In genomic region chr4:104894004-104894734, GRCm38 (mm10) we compare ENCODE assay signal across 9 mouse cellular contexts. TPM values are rescaled to one million over a fixed set of nuclear protein-coding genes. Genes with fewer than 3 reads are reported as not detected.
DNase-seq lines count a peak whose midpoint lies in the region; ATAC-seq and TF ChIP-seq lines count a peak whose summit lies in the region.
"Had no signal": no experiment of that assay in that cellular context is flagged by ENCODE, and none has a peak within 500 bp of the region (broad histone marks: within the 10 kb centered on the region; RNA-seq: fewer than 3 reads in every experiment).

No protein-coding gene starts in this region.

- H3K27me3 ChIP-seq in intestine, postnatal 0 days (replicated peaks; ENCODE audit: control insufficient read depth, insufficient read depth, low read length) = no peaks in the 10 kb centered on the region
- H3K27me3 ChIP-seq in intestine, embryonic 16.5 days (replicated peaks; ENCODE audit: control insufficient read depth, insufficient read depth, low read length) = no peaks in the 10 kb centered on the region
- H3K27me3 ChIP-seq in MEL (ENCODE audit: control insufficient read depth in 1 of 2, insufficient read depth in 2 of 2, low read length in 2 of 2) = no peaks in the 10 kb centered on the region
- H3K27me3 ChIP-seq: embryonic facial prominence, embryonic 15.5 days had no signal

- H3K4me3 ChIP-seq in intestine, postnatal 0 days (ENCODE audit: low read depth, low read length) = no peak overlapping the region
- H3K4me3 ChIP-seq in intestine, embryonic 16.5 days (ENCODE audit: low read length) = no peak overlapping the region
- no peak overlapping the region for H3K4me3 ChIP-seq in MEL (ENCODE audit: control insufficient read depth in 1 of 2, insufficient read depth in 1 of 2, low read depth in 2 of 2, low read length in 2 of 2)
- H3K4me3 ChIP-seq: embryonic facial prominence, embryonic 15.5 days had no signal

- 55% methylated on average over 13 of the region's 13 CpGs for WGBS in intestine, postnatal 0 days
- 55% methylated on average over 13 of the region's 13 CpGs for WGBS in intestine, embryonic 16.5 days

- no peak for ATAC-seq in intestine, postnatal 0 days
- ATAC-seq in intestine, embryonic 16.5 days = no peak

- no peak overlapping the region for H3K27ac ChIP-seq in intestine, postnatal 0 days (ENCODE audit: low read depth, low read length)
- no peak overlapping the region for H3K27ac ChIP-seq in intestine, embryonic 16.5 days (ENCODE audit: low read length)
- H3K27ac ChIP-seq in MEL (ENCODE audit: control insufficient read depth, low read depth, low read length) = no peak overlapping the region
- H3K27ac ChIP-seq: embryonic facial prominence, embryonic 15.5 days had no signal

- peak; percentile 92 for TF ChIP-seq CTCF in intestine, postnatal 0 days (IDR thresholded peaks at IDR 0.05; ENCODE audit: low read depth)
- TF ChIP-seq CTCF in MEL (IDR thresholded peaks at IDR 0.05 in 2 of 3, conservative IDR thresholded peaks at IDR 0.05 in 1 of 3; ENCODE audit: control insufficient read depth in 1 of 3, insufficient read depth in 1 of 3, low read depth in 2 of 3, low read length in 3 of 3, poor library complexity in 1 of 3, severe bottlenecking in 1 of 3) = peak; percentile 62 to 86 (median 83)

- TF ChIP-seq RAD21 in MEL (IDR thresholded peaks at IDR 0.05; ENCODE audit: low read depth, low read length) = peak; percentile 92

- DNase-seq in MEL (ENCODE audit: low read depth, low spot score) = peak; percentile 66
- DNase-seq in cerebellum, adult 9-10 months = peak; percentile 71
- DNase-seq in frontal cortex, postnatal 10 days (ENCODE audit: low spot score in 2 of 2) = peak; percentile 35 to 66
- DNase-seq in layer of hippocampus, adult 18-20 months (ENCODE audit: low spot score in 2 of 2) = peak; percentile 27 to 82
- DNase-seq in lung, postnatal 25 days (ENCODE audit: low spot score) = peak; percentile 29
- peak; percentile 15 for DNase-seq in thymus, postnatal 0 days (ENCODE audit: low spot score)

- H3K4me1 ChIP-seq in intestine, postnatal 0 days (replicated peaks; ENCODE audit: control insufficient read depth, insufficient read depth, low read length) = no peaks in the 10 kb centered on the region
- H3K4me1 ChIP-seq in intestine, embryonic 16.5 days (ENCODE audit: control insufficient read depth, insufficient read depth, low read length) = no peaks in the 10 kb centered on the region
- no peaks in the 10 kb centered on the region for H3K4me1 ChIP-seq in MEL (ENCODE audit: control insufficient read depth in 1 of 2, insufficient read depth in 2 of 2, low read length in 2 of 2)

- no peak for TF ChIP-seq EP300 in MEL (IDR thresholded peaks at IDR 0.05; ENCODE audit: low read depth in 1 of 2, low read length in 2 of 2)

- H3K36me3 ChIP-seq in intestine, postnatal 0 days (ENCODE audit: control insufficient read depth, insufficient read depth) = no peaks in the 10 kb centered on the region
- no peaks in the 10 kb centered on the region for H3K36me3 ChIP-seq in intestine, embryonic 16.5 days (ENCODE audit: control insufficient read depth, insufficient read depth, low read length)
- H3K36me3 ChIP-seq in MEL (ENCODE audit: control insufficient read depth in 1 of 2, insufficient read depth in 2 of 2, low read length in 2 of 2) = no peaks in the 10 kb centered on the region
- H3K36me3 ChIP-seq: embryonic facial prominence, embryonic 15.5 days had no signal

- TF ChIP-seq POLR2A in MEL (IDR thresholded peaks at IDR 0.05; ENCODE audit: control insufficient read depth in 1 of 2, insufficient read depth in 1 of 2, low read depth in 1 of 2, low read length in 2 of 2, poor library complexity in 1 of 2) = no peak

- no peak overlapping the region for H3K9ac ChIP-seq in intestine, postnatal 0 days (ENCODE audit: low read depth, low read length)
- no peak overlapping the region for H3K9ac ChIP-seq in intestine, embryonic 16.5 days (ENCODE audit: low read depth, low read length)
- H3K9ac ChIP-seq in MEL (ENCODE audit: control insufficient read depth, low read depth, low read length, poor library complexity, severe bottlenecking) = no peak overlapping the region
- H3K9ac ChIP-seq: embryonic facial prominence, embryonic 15.5 days had no signal

- H3K4me2 ChIP-seq in intestine, postnatal 0 days (replicated peaks; ENCODE audit: low read depth) = no peak overlapping the region
- H3K4me2 ChIP-seq in intestine, embryonic 16.5 days (ENCODE audit: low read depth, low read length) = no peak overlapping the region
- H3K4me2 ChIP-seq: embryonic facial prominence, embryonic 15.5 days had no signal

- no peaks in the 10 kb centered on the region for H3K79me2 ChIP-seq in MEL (ENCODE audit: control insufficient read depth, insufficient read depth, low read length, poor library complexity)

- H3K9me3 ChIP-seq in intestine, postnatal 0 days (ENCODE audit: control insufficient read depth) = no peaks in the 10 kb centered on the region
- H3K9me3 ChIP-seq in intestine, embryonic 16.5 days (ENCODE audit: control insufficient read depth, low read length) = no peaks in the 10 kb centered on the region
- no peaks in the 10 kb centered on the region for H3K9me3 ChIP-seq in MEL (replicated peaks; ENCODE audit: insufficient read depth, low read length)
- H3K9me3 ChIP-seq: embryonic facial prominence, embryonic 15.5 days had no signal

TF ChIP-seq in MEL, 35 proteins besides CTCF, POLR2A, EP300 and RAD21:
- no peak for TF ChIP-seq USF1 (IDR thresholded peaks at IDR 0.05; ENCODE audit: low read depth, low read length)
- TF ChIP-seq GABPA (IDR thresholded peaks at IDR 0.05; ENCODE audit: low read depth, low read length) = no peak
- no peak for TF ChIP-seq CHD2 (IDR thresholded peaks at IDR 0.05; ENCODE audit: low read length)
- TF ChIP-seq MYC (IDR thresholded peaks at IDR 0.05; ENCODE audit: low read depth, low read length) = no peak
- no peak for TF ChIP-seq POLR2AphosphoS5 (IDR thresholded peaks at IDR 0.05; ENCODE audit: borderline replicate concordance, low read depth, low read length)
- TF ChIP-seq SMC3 (IDR thresholded peaks at IDR 0.05; ENCODE audit: low read depth, low read length) = peak; percentile 86
- TF ChIP-seq ZC3H11A (IDR thresholded peaks at IDR 0.05; ENCODE audit: low read depth, low read length) = peak; percentile 78
- TF ChIP-seq RCOR1 (IDR thresholded peaks at IDR 0.05; ENCODE audit: low read depth, low read length) = no peak
- TF ChIP-seq E2F4 (IDR thresholded peaks at IDR 0.05; ENCODE audit: borderline replicate concordance, low read depth, low read length) = no peak
- peak; percentile 80; the same call in 1 of the 2 replicates for TF ChIP-seq MEF2A (IDR thresholded peaks at IDR 0.05; ENCODE audit: extremely low read depth, insufficient replicate concordance, low read depth, low read length, poor library complexity, severe bottlenecking)

RNA-seq across cellular contexts. Expression of gene C8a, which starts 18.0 kb away (rescaled TPM):
- polyA plus RNA-seq in intestine, postnatal 0 days (2015; fragmentation: Nextera tagmentation; extraction: Ambion mirVana) = not detected in 2 replicates
- 0.07 and 0.31 TPM in 2 replicates for polyA plus RNA-seq in intestine, embryonic 16.5 days (2015; fragmentation: Nextera tagmentation; extraction: Ambion mirVana)
- total RNA-seq in MEL (2012; rRNA removed) = not detected in 2 replicates
- polyA plus RNA-seq in MEL (2012; ENCODE audit: insufficient read depth in 1 of 2, insufficient read length in 2 of 2, low read depth in 1 of 2, low replicate concordance in 2 of 2, missing spikeins in 1 of 2) = not detected
- total RNA-seq in layer of hippocampus, adult 18-20 months (2021) = not detected
- 0.18 TPM in 1 of 2 replicates, not detected in the other for polyA plus RNA-seq in thymus, postnatal 0 days (2015; fragmentation: Nextera tagmentation; extraction: Ambion mirVana)
- polyA plus RNA-seq: embryonic facial prominence, embryonic 15.5 days had no signal

RNA-seq across cellular contexts. Expression of gene Fyb2, which starts 19.1 kb away (rescaled TPM):
- 0.24 and 0.25 TPM in 2 replicates for polyA plus RNA-seq in intestine, postnatal 0 days (2015; fragmentation: Nextera tagmentation; extraction: Ambion mirVana)
- polyA plus RNA-seq in intestine, embryonic 16.5 days (2015; fragmentation: Nextera tagmentation; extraction: Ambion mirVana) = 0.20 and 0.22 TPM in 2 replicates
- 0.07 and 0.08 TPM in 2 replicates for total RNA-seq in MEL (2012; rRNA removed)
- polyA plus RNA-seq in MEL (2012; ENCODE audit: insufficient read depth in 1 of 2, insufficient read length in 2 of 2, low read depth in 1 of 2, low replicate concordance in 2 of 2, missing spikeins in 1 of 2) = under 1 TPM in 1 of 2 experiments, not detected in 1; 0.10 TPM
- 1 to 10 TPM; 2.6 TPM for total RNA-seq in layer of hippocampus, adult 18-20 months (2021)
- 1.1 and 1.2 TPM in 2 replicates for polyA plus RNA-seq in thymus, postnatal 0 days (2015; fragmentation: Nextera tagmentation; extraction: Ambion mirVana)

RNA-seq across cellular contexts. Expression of gene Gm17662, which starts 37.0 kb away (rescaled TPM):
- polyA plus RNA-seq in intestine, postnatal 0 days (2015; fragmentation: Nextera tagmentation; extraction: Ambion mirVana) = not detected in 2 replicates
- not detected in 2 replicates for polyA plus RNA-seq in intestine, embryonic 16.5 days (2015; fragmentation: Nextera tagmentation; extraction: Ambion mirVana)
- total RNA-seq in MEL (2012; rRNA removed) = not detected in 2 replicates
- not detected for polyA plus RNA-seq in MEL (2012; ENCODE audit: insufficient read depth in 1 of 2, insufficient read length in 2 of 2, low read depth in 1 of 2, low replicate concordance in 2 of 2, missing spikeins in 1 of 2)
- not detected for total RNA-seq in layer of hippocampus, adult 18-20 months (2021)
- polyA plus RNA-seq in thymus, postnatal 0 days (2015; fragmentation: Nextera tagmentation; extraction: Ambion mirVana) = not detected in 2 replicates
- polyA plus RNA-seq: embryonic facial prominence, embryonic 15.5 days had no signal

Comparison
In these comparisons a context has a peak if more than half of its experiments do, and no peak if none do; other contexts are left out.
1. DNase-seq: peak in every context shown above with its lines; median percentile 71 in cerebellum, adult 9-10 months; 66 in MEL; 54 in layer of hippocampus, adult 18-20 months; 50 in frontal cortex, postnatal 10 days; 29 in lung, postnatal 25 days; 15 in thymus, postnatal 0 days.